Mouse (Mus musculus) forebrain, embryonic 12.5 days (tissue): ENCODE data around the gene Gm973. TPM values are rescaled to one million over a fixed set of nuclear protein-coding genes. Genes with fewer than 3 reads are reported as not detected.

Experiments used
- ATAC-seq: fragments of 200-750 bp; cut with Nextera tagmentation; 2 replicates; pipeline ENCODE4 v1.8.0; 2017; ENCODE audit warnings: moderate TSS enrichment; ENCODE audit not compliant: low FRiP score
- H3K27ac ChIP-seq: fragments of 300-500 bp; sonication (generic); 2 replicates; pipeline ENCODE4 v1.5.1; 2016; ENCODE audit warnings: mild to moderate bottlenecking
- H3K27me3 ChIP-seq: fragments of 300-500 bp; sonication (generic); 2 replicates; pipeline ENCODE4 v1.6.1; 2016; ENCODE audit warnings: mild to moderate bottlenecking
- H3K36me3 ChIP-seq: fragments of 300-500 bp; sonication (generic); replicated peaks from 2 replicates; pipeline ENCODE4 v1.6.1; 2016; ENCODE audit warnings: mild to moderate bottlenecking
- H3K4me1 ChIP-seq: fragments of 300-500 bp; sonication (generic); 2 replicates; pipeline ENCODE4 v1.6.1; 2016
- H3K4me2 ChIP-seq: fragments of 300-500 bp; sonication (generic); 2 replicates; pipeline ENCODE4 v1.6.1; 2016; ENCODE audit warnings: mild to moderate bottlenecking, moderate library complexity
- H3K4me3 ChIP-seq: fragments of 300-500 bp; sonication (generic); replicated peaks from 2 replicates; pipeline ENCODE4 v1.5.1; 2016; ENCODE audit warnings: mild to moderate bottlenecking
- H3K9ac ChIP-seq: fragments of 300-500 bp; sonication (generic); 2 replicates; pipeline ENCODE4 v1.6.1; 2016; ENCODE audit warnings: mild to moderate bottlenecking
- H3K9me3 ChIP-seq: fragments of 300-500 bp; sonication (generic); 2 replicates; pipeline ENCODE4 v1.6.1; 2016
- WGBS: fragments of 180-500 bp; shearing (Covaris S2); methylation state at CpG from one replicate; pipeline ENCODE4 v1.1.7; 2016; 5-methylcytosine and 5-hydroxymethylcytosine counted together
- polyA plus RNA-seq: library from polyadenylated mRNA; unstranded; fragments of >200 nt; fragmentation: Nextera tagmentation; extraction: Ambion mirVana; gene quantifications from 2 replicates; pipeline ENCODE4 v1.2.1, GENCODE M21; 2016

The Gm973 gene
- polyA plus RNA-seq, 1 experiment from 2014 or later: 1.1 TPM

DNA sequence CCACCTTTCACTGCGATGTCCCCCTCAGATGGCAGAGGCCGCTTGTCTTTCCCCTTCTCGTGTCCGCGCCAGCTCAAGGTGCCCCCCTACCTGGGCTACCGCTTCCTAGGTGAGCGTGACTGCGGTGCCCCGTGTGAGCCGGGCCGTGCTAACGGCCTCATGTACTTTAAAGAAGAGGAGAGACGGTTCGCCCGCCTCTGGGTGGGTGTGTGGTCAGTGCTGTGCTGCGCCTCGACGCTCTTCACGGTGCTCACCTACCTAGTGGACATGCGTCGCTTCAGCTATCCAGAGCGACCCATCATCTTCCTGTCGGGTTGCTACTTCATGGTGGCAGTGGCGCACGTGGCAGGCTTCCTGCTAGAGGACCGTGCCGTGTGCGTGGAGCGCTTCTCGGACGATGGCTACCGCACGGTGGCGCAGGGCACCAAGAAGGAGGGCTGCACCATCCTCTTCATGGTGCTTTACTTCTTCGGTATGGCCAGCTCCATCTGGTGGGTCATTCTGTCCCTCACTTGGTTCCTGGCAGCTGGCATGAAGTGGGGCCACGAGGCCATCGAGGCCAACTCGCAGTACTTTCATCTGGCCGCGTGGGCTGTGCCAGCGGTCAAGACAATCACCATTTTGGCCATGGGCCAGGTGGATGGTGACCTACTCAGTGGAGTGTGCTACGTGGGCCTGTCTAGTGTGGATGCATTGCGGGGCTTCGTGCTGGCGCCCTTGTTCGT, 32.4 kb upstream of the Gm973 start:
- peak overlapping the region; percentile 74 for H3K4me3 ChIP-seq
- under 1% methylated on average over 46 of the region's 46 CpGs for WGBS
- H3K36me3 ChIP-seq: no peaks in the 10 kb centered on the region
- H3K4me2 ChIP-seq: peak overlapping the region; percentile 99
- H3K4me1 ChIP-seq: peaks cover 68% of the 10 kb centered on the region
- H3K27ac ChIP-seq: peak overlapping the region; percentile 88; the same call in 1 of the 2 replicates
- peaks cover 37% of the 10 kb centered on the region for H3K27me3 ChIP-seq
- peak; percentile 58 for ATAC-seq
- H3K9ac ChIP-seq: peak overlapping the region; percentile 88
- no peaks in the 10 kb centered on the region for H3K9me3 ChIP-seq

DNA sequence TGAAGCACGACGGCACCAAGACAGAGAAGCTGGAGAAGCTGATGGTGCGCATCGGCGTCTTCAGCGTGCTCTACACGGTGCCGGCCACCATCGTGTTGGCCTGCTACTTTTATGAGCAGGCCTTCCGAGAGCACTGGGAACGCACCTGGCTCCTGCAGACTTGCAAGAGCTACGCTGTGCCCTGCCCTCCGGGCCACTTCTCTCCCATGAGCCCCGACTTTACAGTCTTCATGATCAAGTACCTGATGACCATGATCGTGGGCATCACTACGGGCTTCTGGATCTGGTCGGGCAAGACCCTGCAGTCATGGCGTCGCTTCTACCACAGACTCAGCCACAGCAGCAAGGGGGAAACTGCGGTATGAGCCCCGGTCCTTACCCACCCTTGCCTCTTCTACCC, 31.8 kb upstream of the Gm973 start:
- H3K9ac ChIP-seq: peak overlapping the region; percentile 88
- no peak for ATAC-seq
- peak overlapping the region; percentile 74 for H3K27ac ChIP-seq

DNA sequence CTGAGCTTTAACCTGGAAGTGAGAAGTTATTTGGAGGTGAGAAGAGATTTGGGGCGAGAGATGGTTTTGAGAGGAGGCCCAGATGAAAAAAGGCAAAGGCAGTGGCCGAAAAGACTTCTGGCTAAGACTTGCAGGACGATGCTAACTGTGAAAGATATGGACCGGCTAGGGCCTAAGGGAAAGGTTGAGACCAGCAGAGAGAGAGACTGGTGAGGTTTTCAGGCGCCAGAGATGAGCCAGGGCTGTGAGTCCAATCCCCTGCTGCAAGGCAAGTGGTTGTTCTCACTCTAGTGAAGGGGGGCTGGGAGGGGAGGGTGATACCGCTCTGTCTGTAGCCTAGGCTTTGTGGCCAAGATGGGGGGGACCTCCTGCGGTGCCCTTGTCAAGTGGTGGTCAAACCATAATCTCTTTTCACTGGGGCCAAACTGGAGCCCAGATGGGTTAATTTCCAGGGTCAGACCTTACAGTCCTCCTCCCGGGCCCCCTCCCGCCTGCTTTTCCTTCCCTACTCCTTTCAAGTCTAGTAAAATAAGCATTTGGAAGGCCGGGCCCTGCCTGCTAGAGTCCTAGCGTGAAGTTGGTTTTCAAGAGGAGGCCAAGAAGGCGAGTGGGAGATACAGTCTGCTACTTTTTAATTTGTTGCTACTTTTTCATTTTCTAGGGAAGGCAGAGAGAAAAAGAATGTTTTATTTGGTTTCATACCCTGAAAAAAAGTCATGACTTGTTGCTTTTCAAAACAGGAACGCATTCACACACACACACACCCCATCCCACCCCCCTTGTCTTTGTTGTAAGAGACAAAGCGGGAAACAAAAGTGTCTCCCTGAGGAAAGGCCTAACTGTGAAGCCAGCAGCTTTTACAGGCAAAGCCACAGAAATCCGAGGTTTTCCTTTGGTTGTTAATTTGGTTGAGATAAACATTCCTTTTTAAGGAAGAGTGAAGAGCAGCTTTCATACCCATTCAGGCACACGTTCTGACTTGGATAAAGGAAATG, 31.0 kb upstream of the Gm973 start:
- 4% methylated on average over 16 of the region's 16 CpGs for WGBS
- Histone ChIP-seq H3K4me1 (peaks cover 66% of the 10 kb centered on the region), H3K36me3 (no peaks in the 10 kb centered on the region), H3K27ac (peak overlapping the region; percentile 74), H3K4me2 (peak overlapping the region; percentile 99), H3K9me3 (no peaks in the 10 kb centered on the region), H3K9ac (peak overlapping the region; percentile 88), H3K4me3 (peak overlapping the region; percentile 74), H3K27me3 (peaks cover 30% of the 10 kb centered on the region)
- no peak for ATAC-seq

More for the DNA sequence above, 31.8 kb upstream of the Gm973 start:
- peaks cover 35% of the 10 kb centered on the region for H3K27me3 ChIP-seq
- peaks cover 68% of the 10 kb centered on the region for H3K4me1 ChIP-seq
- H3K9me3 ChIP-seq: no peaks in the 10 kb centered on the region
- H3K36me3 ChIP-seq: no peaks in the 10 kb centered on the region
- 4% methylated on average over 21 of the region's 21 CpGs for WGBS
- H3K4me2 ChIP-seq: peak overlapping the region; percentile 99
- H3K4me3 ChIP-seq: peak overlapping the region; percentile 74

DNA sequence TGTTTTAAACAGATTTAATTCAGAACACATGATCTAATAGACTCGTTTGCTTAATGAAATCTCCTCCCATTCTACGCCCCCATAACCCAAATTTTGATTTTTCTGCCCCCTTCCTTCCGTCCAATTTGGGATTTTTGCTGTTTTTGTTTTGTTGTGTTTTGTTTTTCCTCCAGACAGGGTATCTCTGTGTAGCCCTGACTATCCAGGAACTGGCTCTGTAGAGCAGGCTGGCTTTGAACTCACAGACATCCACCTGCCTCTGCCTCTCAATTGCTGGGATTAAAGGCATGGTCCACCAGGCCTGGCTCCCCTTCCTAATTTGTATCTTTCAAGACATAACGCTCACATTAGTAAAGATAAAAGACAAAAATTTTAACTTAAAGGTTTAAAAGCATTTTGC, 30.3 kb upstream of the Gm973 start:
- Histone ChIP-seq H3K9me3 (no peaks in the 10 kb centered on the region), H3K4me3 (peak overlapping the region; percentile 74), H3K27me3 (peaks cover 30% of the 10 kb centered on the region), H3K4me2 (peak overlapping the region; percentile 99), H3K9ac (peak overlapping the region; percentile 88), H3K4me1 (peaks cover 59% of the 10 kb centered on the region), H3K36me3 (no peaks in the 10 kb centered on the region), H3K27ac (no peak overlapping the region)
- no peak for ATAC-seq
- WGBS: 21% methylated on average over 4 of the region's 4 CpGs

DNA sequence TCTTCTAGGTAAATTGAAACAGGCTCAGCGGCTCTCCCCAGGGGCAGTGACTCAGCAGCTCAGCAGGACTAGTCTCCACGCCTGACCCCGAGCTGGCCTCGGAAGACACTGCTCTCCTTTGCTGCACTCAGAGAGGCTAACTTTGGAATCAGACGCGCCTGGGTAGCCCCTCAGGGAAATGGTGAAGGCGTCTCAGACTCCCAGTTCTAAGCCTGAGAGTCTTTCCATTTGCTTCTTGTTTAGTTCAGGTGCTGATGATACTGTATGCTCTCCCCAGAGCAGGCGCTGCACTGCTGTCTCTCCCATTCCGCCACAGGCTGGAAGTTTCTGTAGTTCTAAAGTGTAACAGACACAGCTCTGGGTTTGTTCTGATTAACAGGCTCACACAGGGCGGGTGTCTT, 28.4 kb upstream of the Gm973 start:
- H3K4me1 ChIP-seq: peaks cover 53% of the 10 kb centered on the region
- no peaks in the 10 kb centered on the region for H3K9me3 ChIP-seq
- no peaks in the 10 kb centered on the region for H3K36me3 ChIP-seq
- peak overlapping the region; percentile 30; the same call in 1 of the 2 replicates for H3K9ac ChIP-seq
- H3K4me2 ChIP-seq: peak overlapping the region; percentile 38
- peaks cover 35% of the 10 kb centered on the region for H3K27me3 ChIP-seq
- peak overlapping the region; percentile 8; the same call in 1 of the 2 replicates for H3K4me3 ChIP-seq
- WGBS: 5% methylated on average over 10 of the region's 10 CpGs
- no peak for ATAC-seq
- 0 out of 2 replicates have a peak overlapping the region, but pooled peaks have one; percentile 31 for H3K27ac ChIP-seq

DNA sequence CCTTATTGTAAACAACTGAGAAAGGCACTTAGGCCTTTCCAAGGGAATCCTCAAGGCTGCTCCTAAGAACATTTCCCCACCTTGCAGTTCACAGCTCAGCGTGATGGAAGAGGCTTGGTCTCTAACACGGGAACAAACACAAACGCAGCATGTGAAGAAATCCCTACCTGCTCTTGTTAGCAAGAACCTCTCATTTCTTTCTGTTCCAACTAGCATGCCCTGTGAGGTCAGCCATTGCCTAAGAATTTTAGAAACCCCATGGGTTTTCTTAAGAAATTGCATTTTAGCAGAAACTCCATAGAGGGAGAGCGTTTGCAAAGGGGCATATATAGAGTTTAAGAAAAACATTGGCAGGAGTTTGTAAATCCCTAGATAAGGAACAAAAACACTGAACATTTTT, 27.6 kb upstream of the Gm973 start:
- no peaks in the 10 kb centered on the region for H3K9me3 ChIP-seq
- H3K4me2 ChIP-seq: no peak overlapping the region
- WGBS: 46% methylated on average over 4 of the region's 4 CpGs
- H3K4me1 ChIP-seq: peaks cover 44% of the 10 kb centered on the region
- H3K9ac ChIP-seq: no peak overlapping the region
- no peak for ATAC-seq
- no peaks in the 10 kb centered on the region for H3K36me3 ChIP-seq
- no peak overlapping the region for H3K27ac ChIP-seq
- no peak overlapping the region for H3K4me3 ChIP-seq
- peaks cover 28% of the 10 kb centered on the region for H3K27me3 ChIP-seq

DNA sequence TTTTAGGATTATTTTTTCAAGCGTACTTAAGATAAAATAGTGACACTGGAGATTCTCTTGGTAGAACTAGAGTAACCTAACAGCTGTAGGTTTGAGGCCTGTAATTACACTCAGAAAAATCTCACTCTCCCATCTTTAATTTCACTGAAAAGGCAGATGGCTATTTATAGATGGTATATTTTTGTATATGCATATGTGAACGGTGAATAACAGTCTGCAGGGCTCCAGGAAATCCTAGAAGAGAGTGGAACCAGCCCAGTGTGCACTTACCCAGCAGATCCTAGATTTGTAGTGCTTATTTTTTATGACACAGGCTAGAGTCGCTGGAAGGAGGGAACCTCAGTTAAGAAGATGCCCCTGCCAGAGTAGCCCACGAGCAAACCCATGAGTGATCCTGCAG, 27.1 kb upstream of the Gm973 start:
- H3K4me2 ChIP-seq: no peak overlapping the region
- H3K27me3 ChIP-seq: peaks cover 26% of the 10 kb centered on the region
- WGBS: 62% methylated on average over 4 of the region's 4 CpGs
- H3K9ac ChIP-seq: no peak overlapping the region
- no peaks in the 10 kb centered on the region for H3K9me3 ChIP-seq
- ATAC-seq: no peak
- H3K4me3 ChIP-seq: no peak overlapping the region
- no peaks in the 10 kb centered on the region for H3K36me3 ChIP-seq
- H3K27ac ChIP-seq: no peak overlapping the region
- peaks cover 39% of the 10 kb centered on the region for H3K4me1 ChIP-seq

DNA sequence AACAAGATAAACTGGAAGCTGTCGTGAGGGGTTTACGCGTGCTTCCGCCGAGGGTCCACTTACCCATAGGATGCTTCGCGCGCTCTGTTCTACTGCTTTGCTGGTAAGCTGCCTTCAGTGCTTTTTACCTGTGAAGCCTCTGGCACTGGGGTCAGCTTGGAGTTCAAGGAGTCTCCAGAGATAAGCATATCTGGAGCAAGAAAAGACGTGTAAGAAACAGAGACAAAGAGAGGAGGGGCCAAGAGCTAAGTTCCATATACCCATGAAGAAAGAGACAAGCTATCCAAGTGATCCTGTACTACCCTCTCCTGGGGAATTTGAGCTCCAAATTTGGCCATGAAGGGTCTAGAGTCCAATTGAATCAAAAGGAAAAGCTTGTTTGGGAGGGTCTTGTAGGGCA, 24.5 kb upstream of the Gm973 start:
- Histone ChIP-seq H3K9ac (no peak overlapping the region), H3K27ac (no peak overlapping the region), H3K9me3 (no peaks in the 10 kb centered on the region), H3K27me3 (peaks cover 18% of the 10 kb centered on the region), H3K36me3 (no peaks in the 10 kb centered on the region), H3K4me1 (peaks cover 17% of the 10 kb centered on the region), H3K4me3 (no peak overlapping the region), H3K4me2 (no peak overlapping the region)
- ATAC-seq: no peak
- 83% methylated on average over 9 of the region's 9 CpGs for WGBS

DNA sequence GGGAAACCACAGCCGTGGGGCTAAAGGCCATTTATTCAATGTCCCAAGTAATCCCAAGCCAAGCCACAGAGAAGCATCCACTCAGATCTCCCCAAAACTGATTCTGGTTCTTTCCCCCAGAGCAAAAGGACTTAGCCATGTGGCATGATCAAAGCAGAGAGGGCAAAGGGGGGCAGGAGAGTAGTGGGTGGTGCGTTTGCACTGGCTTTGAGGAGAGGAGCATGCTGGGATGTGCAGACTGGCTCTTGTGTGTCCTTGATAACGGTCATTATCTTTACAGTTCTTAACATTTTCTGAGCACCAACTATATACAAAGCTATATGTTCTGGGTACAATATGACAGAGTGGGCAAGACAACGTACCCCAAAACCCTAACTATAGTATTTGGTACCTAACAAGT, 23.6 kb upstream of the Gm973 start:
- Histone ChIP-seq H3K27me3 (peaks cover 22% of the 10 kb centered on the region), H3K4me2 (no peak overlapping the region), H3K27ac (no peak overlapping the region), H3K4me3 (no peak overlapping the region), H3K9me3 (no peaks in the 10 kb centered on the region), H3K4me1 (peaks cover 11% of the 10 kb centered on the region), H3K9ac (no peak overlapping the region), H3K36me3 (no peaks in the 10 kb centered on the region)
- no peak for ATAC-seq
- 69% methylated on average over 4 of the region's 4 CpGs for WGBS

DNA sequence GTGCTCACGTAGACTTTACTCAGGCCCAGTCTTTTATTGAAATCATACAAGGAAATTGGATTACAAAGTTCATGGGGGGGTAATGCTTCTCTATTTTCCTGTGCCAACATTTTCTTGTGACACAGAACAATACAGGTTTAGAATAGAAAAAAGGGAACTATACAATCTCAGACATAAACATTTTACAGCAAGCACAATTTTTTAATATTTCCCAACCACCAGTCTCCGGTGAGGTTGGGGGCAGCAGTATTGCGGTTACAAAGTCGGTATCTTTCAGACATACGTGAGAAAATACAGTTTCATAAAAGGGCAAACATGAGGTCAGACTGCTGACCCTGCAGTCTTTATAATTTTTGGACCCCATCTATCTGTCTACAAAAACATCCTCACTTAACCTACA, 20.1 kb upstream of the Gm973 start:
- Histone ChIP-seq H3K36me3 (no peaks in the 10 kb centered on the region), H3K27me3 (peaks cover 17% of the 10 kb centered on the region), H3K4me3 (no peak overlapping the region), H3K9ac (no peak overlapping the region), H3K27ac (no peak overlapping the region), H3K9me3 (no peaks in the 10 kb centered on the region), H3K4me1 (0 out of 2 replicates have a peak, but pooled peaks cover 2% of the 10 kb centered on the region), H3K4me2 (no peak overlapping the region)
- no peak for ATAC-seq
- WGBS: 91% methylated on average over 5 of the region's 5 CpGs

DNA sequence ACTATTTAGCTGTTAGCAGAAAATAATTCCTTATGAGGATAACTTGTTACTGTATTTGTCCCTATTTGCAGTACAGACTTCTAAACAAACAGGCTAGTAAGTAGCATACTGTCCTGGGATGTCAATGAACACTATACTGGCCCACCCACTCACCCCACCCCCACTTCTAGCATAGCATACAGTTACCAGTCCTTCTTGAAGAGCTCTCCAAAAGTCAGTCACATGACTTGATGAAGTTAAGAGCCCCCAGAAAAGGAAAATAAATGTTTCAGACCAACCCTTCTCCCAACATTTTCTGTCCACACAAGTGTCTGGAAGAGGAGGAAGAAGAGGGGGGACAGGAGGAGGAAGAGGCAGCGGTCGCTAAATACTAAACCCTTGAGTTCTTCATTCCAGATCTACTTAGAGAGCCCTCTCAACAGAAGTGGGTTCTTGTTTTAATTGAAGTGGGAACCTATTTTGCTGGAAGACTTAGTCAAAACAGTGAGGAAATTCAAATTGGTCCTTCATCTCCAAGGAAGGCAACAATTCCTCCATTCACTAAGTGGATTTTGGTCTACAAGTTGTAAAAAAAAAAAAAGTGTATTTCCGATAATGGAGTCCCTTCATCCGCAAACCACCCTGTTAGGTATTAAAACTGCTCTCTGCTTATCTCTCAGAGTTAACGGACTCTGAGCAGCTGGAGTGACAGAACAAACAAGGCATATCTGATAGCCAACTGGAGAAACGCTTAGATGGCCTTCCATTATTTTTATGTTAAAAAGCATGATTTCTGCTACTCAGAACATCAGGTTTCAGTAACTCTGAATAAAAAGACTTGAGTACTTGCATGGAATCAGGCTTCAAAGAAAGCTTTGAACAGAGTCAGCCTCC, 18.1 kb upstream of the Gm973 start:
- Histone ChIP-seq H3K4me3 (no peak overlapping the region), H3K4me1 (no peaks in the 10 kb centered on the region), H3K27ac (no peak overlapping the region), H3K9ac (no peak overlapping the region), H3K27me3 (peaks cover 19% of the 10 kb centered on the region), H3K9me3 (no peaks in the 10 kb centered on the region), H3K36me3 (no peaks in the 10 kb centered on the region), H3K4me2 (no peak overlapping the region)
- 62% methylated on average over 6 of the region's 6 CpGs for WGBS
- ATAC-seq: no peak
